Mouse (Mus musculus): ENCODE measurements at regions not wholly inside any gene's neighbourhood (a gene's known extent, or its start where the extent isn't known, plus 50 kb on each side); places are given as distances from the start of the nearest gene placed in this dataset.

DNA sequence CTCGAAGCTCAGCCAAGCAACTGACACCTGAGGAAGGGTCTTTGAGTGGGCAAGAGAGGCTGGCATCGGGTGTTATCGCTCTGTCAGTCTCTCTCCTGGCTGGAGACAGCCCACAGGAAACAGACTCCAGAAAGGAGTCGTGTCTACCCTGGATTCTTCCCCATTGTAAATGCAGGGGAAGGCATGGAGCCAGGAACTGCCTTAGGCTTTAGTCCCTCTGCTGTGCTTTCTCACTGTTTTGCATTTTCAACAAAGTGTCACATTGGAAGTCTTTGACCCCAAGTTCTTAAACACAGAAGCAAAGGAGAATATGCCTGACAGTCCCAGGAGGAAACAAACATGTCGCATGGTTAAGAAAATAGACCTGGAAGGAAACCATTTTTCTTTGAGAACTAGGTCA is 480.4 kb upstream of the Atp11b start:
- DNase-seq = no peak
- no peak for TF ChIP-seq CTCF (IDR thresholded peaks at IDR 0.05; ENCODE audit: insufficient read depth, low read length)
- TF ChIP-seq POLR2A (IDR thresholded peaks at IDR 0.05; ENCODE audit: borderline replicate concordance, extremely low read depth, low read depth, low read length) = no peak
- H3K4me1 ChIP-seq (ENCODE audit: control insufficient read depth, insufficient read depth, low read length) = no peaks in the 10 kb centered on the region
- WGBS = 48% methylated on average over 5 of the region's 5 CpGs
- H3K4me3 ChIP-seq (replicated peaks; ENCODE audit: extremely low read depth, low read depth, low read length) = no peak overlapping the region

DNA sequence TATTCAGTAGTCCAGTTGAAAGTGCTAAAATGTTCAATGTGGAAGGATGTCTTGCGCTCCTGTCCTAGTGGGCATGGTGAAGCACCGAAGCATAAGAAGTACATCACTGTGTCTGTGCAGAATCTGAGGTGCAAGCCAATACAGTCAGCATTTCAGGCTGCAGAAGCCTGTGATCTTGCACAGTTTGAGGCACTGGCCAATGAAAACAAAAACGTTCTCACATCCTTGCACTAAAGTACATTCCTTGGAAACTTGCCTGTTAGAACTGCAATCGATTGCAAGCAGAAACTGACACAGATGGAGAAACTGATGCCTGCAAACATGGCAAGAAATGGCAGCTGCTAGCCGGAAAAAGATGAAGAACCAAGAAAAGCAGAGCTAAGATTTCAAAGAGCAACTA is 472.9 kb upstream of the Atp11b start:
- H3K4me1 ChIP-seq (ENCODE audit: control insufficient read depth, insufficient read depth, low read length) = no peaks in the 10 kb centered on the region
- no peak overlapping the region for H3K4me3 ChIP-seq (replicated peaks; ENCODE audit: extremely low read depth, low read depth, low read length)
- no peak for DNase-seq
- WGBS = 63% methylated on average over 5 of the region's 5 CpGs
- TF ChIP-seq POLR2A (IDR thresholded peaks at IDR 0.05; ENCODE audit: borderline replicate concordance, extremely low read depth, low read depth, low read length) = no peak
- no peak for TF ChIP-seq CTCF (IDR thresholded peaks at IDR 0.05; ENCODE audit: insufficient read depth, low read length)

DNA sequence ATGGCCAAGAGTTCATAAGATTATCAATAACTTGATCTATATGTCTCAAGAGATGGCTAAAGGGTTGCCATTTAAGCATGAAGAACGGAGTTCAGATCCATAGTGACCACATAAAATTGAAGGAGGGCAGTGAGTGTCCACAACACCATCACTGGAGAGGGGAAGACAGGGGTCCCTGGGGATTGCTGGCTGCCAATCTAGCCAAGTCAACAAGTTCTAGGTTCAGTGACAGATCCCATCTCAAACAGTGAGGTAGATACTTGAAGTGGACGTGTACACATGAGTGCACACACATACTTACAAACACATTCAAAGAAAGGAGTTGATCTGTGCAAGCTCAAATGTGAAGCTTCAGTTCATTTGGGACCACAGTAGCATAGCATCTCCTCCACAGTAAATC is 471.8 kb upstream of the Atp11b start:
- no peak for DNase-seq
- WGBS = 76% methylated on average over 2 of the region's 2 CpGs
- TF ChIP-seq POLR2A (IDR thresholded peaks at IDR 0.05; ENCODE audit: borderline replicate concordance, extremely low read depth, low read depth, low read length) (no peak), CTCF (IDR thresholded peaks at IDR 0.05; ENCODE audit: insufficient read depth, low read length) (no peak)
- H3K4me1 ChIP-seq (ENCODE audit: control insufficient read depth, insufficient read depth, low read length) = no peaks in the 10 kb centered on the region
- no peak overlapping the region for H3K4me3 ChIP-seq (replicated peaks; ENCODE audit: extremely low read depth, low read depth, low read length)

DNA sequence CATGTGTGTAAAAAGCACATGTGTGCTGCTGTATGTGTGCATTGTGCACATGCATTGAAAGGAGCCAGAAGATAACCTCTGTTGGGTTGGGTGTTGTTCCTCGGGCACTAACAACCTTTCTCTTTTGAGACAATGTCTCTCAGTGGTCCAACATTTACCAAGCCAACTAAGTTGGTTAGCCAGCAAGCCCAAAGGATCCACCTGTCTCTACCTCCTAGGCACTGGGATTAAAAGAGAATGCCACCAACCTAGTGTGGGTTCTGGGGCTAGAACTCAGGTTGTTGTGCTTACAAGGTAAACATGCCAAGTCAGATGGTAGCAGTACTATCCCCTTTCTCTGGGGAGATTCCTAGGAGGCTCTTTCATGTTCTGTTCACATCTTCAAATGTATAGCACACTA is 459.1 kb upstream of the Atp11b start:
- 75% methylated on average over 1 of the region's 1 CpGs for WGBS
- H3K4me1 ChIP-seq (ENCODE audit: control insufficient read depth, insufficient read depth, low read length) = no peaks in the 10 kb centered on the region

DNA sequence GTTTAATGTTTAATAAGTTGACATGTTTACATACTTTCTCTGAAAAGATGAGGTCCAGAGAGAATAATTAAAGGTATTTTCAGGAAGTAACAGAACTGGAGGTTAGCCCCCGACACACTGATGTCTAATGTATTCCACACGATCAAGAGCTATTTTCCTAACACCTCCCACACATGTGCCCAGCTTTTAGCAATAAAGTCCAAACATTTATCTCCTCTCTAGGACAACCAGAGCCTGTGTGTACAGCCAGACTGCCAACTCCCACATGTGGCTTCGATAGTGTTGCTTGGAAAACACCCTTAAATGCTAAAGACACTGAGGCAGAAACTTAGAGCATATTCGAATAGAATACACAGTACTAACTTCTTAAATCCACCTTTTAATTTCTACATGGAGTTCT is 458.2 kb upstream of the Atp11b start:
- H3K4me1 ChIP-seq (ENCODE audit: control insufficient read depth, insufficient read depth, low read length) = no peaks in the 10 kb centered on the region
- H3K4me3 ChIP-seq (replicated peaks; ENCODE audit: extremely low read depth, low read depth, low read length) = no peak overlapping the region
- TF ChIP-seq POLR2A (IDR thresholded peaks at IDR 0.05; ENCODE audit: borderline replicate concordance, extremely low read depth, low read depth, low read length) (no peak), CTCF (IDR thresholded peaks at IDR 0.05; ENCODE audit: insufficient read depth, low read length) (no peak)
- 59% methylated on average over 4 of the region's 4 CpGs for WGBS
- DNase-seq = no peak

More for the DNA sequence above, 459.1 kb upstream of the Atp11b start:
- no peak for DNase-seq
- no peak overlapping the region for H3K4me3 ChIP-seq (replicated peaks; ENCODE audit: extremely low read depth, low read depth, low read length)
- TF ChIP-seq POLR2A (IDR thresholded peaks at IDR 0.05; ENCODE audit: borderline replicate concordance, extremely low read depth, low read depth, low read length) (no peak), CTCF (IDR thresholded peaks at IDR 0.05; ENCODE audit: insufficient read depth, low read length) (no peak)

DNA sequence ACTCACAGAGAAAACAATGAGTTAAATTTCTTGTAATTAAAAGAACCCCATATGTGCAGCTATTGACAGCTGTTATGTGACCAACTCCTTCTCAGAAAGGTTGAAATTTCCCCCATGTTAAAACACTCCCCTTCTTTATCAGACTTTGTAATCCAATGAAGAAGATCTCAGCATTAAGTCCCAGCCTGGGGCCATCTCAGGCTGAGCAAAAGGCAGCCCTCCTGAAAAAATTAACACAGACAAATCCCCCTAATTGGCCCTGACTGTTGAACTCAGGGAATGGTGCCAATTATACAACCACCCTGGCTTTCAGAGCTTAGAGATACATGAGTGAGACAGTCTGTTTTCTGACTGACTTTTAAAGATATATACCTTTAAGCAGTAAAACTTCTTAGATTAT is 454.9 kb upstream of the Atp11b start:
- Histone ChIP-seq H3K4me3 (replicated peaks; ENCODE audit: extremely low read depth, low read depth, low read length) (no peak overlapping the region), H3K4me1 (ENCODE audit: control insufficient read depth, insufficient read depth, low read length) (no peaks in the 10 kb centered on the region)
- DNase-seq = no peak
- no peak for TF ChIP-seq CTCF (IDR thresholded peaks at IDR 0.05; ENCODE audit: insufficient read depth, low read length)
- no peak for TF ChIP-seq POLR2A (IDR thresholded peaks at IDR 0.05; ENCODE audit: borderline replicate concordance, extremely low read depth, low read depth, low read length)

DNA sequence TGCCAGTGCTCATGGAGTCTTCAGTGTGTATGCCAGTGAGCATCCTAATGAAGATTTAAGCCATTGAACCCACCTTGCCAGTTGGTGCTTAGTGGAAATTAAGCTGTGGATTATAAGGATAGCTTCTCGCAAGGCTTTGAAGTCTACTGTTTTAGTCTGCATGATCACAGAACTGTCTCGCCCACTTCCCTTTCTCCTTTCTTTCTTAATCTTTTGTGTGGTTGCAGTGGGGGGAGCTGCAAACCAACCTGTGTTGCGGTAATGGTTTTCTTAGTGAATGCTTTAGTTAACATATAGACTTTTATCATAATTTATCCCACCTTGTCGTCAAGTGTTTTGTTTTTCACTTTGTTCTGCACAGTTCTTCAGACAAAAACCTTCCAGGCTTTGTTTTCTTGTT is 447.9 kb upstream of the Atp11b start:
- no peak for DNase-seq
- H3K4me3 ChIP-seq (replicated peaks; ENCODE audit: extremely low read depth, low read depth, low read length) = no peak overlapping the region
- H3K4me1 ChIP-seq (ENCODE audit: control insufficient read depth, insufficient read depth, low read length) = no peaks in the 10 kb centered on the region
- 84% methylated on average over 4 of the region's 4 CpGs for WGBS
- TF ChIP-seq CTCF (IDR thresholded peaks at IDR 0.05; ENCODE audit: insufficient read depth, low read length) (no peak), POLR2A (IDR thresholded peaks at IDR 0.05; ENCODE audit: borderline replicate concordance, extremely low read depth, low read depth, low read length) (no peak)

DNA sequence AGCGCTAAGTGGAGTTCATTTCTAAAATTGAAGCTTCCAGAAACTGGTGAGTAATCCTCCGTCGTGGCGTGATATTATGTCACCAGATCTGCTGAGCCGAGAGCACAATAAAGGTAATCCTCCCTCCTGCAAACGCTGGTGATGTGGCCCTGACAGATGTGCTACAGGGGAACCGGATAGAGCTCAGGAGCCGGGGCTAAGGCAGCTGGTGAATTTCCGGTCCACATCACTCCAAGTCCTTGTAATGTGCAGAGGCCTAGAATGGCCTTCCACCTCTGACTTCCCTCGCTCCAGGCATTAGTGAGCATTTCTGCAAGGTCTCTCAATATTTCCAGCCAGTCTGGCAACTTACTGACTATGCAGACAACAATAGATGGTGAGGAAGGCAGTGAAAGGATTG is 439.7 kb upstream of the Atp11b start:
- WGBS = 81% methylated on average over 10 of the region's 10 CpGs
- no peak for TF ChIP-seq POLR2A (IDR thresholded peaks at IDR 0.05; ENCODE audit: borderline replicate concordance, extremely low read depth, low read depth, low read length)
- no peak for TF ChIP-seq CTCF (IDR thresholded peaks at IDR 0.05; ENCODE audit: insufficient read depth, low read length)
- H3K4me1 ChIP-seq (ENCODE audit: control insufficient read depth, insufficient read depth, low read length) = no peaks in the 10 kb centered on the region
- DNase-seq = no peak
- no peak overlapping the region for H3K4me3 ChIP-seq (replicated peaks; ENCODE audit: extremely low read depth, low read depth, low read length)

DNA sequence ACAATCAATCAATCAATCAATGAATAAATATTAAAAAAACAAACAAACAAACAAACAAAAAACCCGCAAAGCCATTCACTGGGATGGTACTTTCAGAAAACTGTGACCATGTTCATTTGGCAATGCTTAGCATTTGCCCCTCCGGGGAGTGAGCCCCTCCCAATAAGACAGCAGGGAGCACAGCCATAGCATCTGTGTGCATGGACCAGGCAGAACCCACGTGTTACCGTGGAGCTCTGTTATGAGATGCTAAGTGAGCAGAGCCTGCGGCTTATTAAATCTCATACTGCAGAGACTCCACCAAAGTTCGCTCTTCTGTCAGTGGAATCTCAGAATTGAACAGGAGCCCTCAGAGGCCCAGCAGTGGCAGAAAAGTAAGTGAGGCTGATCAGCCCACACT is 438.7 kb upstream of the Atp11b start:
- no peak overlapping the region for H3K4me3 ChIP-seq (replicated peaks; ENCODE audit: extremely low read depth, low read depth, low read length)
- no peaks in the 10 kb centered on the region for H3K4me1 ChIP-seq (ENCODE audit: control insufficient read depth, insufficient read depth, low read length)
- no peak for DNase-seq
- TF ChIP-seq CTCF (IDR thresholded peaks at IDR 0.05; ENCODE audit: insufficient read depth, low read length) (no peak), POLR2A (IDR thresholded peaks at IDR 0.05; ENCODE audit: borderline replicate concordance, extremely low read depth, low read depth, low read length) (no peak)
- 80% methylated on average over 6 of the region's 6 CpGs for WGBS

DNA sequence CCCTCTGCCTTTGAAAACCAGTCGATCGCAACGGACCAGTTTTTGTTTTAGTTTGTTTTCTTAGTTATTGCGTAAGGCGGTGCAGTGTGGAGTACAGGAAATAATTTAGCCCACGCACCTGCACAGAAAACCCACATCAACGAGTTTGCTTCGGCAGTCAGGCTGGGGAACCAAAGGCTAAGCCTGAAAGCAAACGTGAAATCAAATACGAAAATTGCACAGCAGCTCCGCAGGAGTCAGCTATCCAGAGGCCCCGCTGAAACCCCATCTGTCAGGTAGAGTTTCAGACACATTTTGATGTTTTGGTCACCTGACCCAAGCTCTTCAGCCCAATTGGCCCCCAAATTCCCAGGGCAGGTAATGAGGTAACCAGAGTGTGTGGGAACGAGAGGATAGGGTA is 435.6 kb upstream of the Atp11b start:
- no peak for DNase-seq
- 48% methylated on average over 13 of the region's 13 CpGs for WGBS
- Histone ChIP-seq H3K4me1 (ENCODE audit: control insufficient read depth, insufficient read depth, low read length) (no peaks in the 10 kb centered on the region), H3K4me3 (replicated peaks; ENCODE audit: extremely low read depth, low read depth, low read length) (no peak overlapping the region)
- no peak for TF ChIP-seq CTCF (IDR thresholded peaks at IDR 0.05; ENCODE audit: insufficient read depth, low read length)
